Mouse (Mus musculus): Measurements from ENCODE around the gene Vmn1r65. TPM values are rescaled to one million over a fixed set of nuclear protein-coding genes. Genes with fewer than 3 reads are reported as not detected.
"Not testable (repeated sequence)": the region's sequence is repeated elsewhere in the genome, so short reads cannot be mapped to it uniquely, and the experiment has no call there.

Vmn1r65 gene
- polyA plus RNA-seq (2015; fragmentation: Nextera tagmentation; extraction: Ambion mirVana) = not detected in 2 replicates

GRCm38 (mm10) chr7:6010910-6011309 lies at the start of gene Vmn1r65:
TSS of gene Vmn1r65 (minus strand) at chr7:6011010.
- H3K4me2 ChIP-seq = no peak within 1 kb of the TSS
- H3K4me1 ChIP-seq = no peaks in the 10 kb centered on the region
- H3K4me3 ChIP-seq = no peak within 1 kb of the TSS
- H3K27ac ChIP-seq = no peak within 1 kb of the TSS
- no peaks in the 10 kb centered on the region for H3K27me3 ChIP-seq
- H3K9me3 ChIP-seq (replicated peaks) = peaks cover 42% of the 10 kb centered on the region
- no peak for ATAC-seq
- H3K36me3 ChIP-seq (ENCODE audit: poor library complexity, severe bottlenecking) = no peaks in the 10 kb centered on the region
- H3K9ac ChIP-seq = no peak within 1 kb of the TSS
- 84% methylated on average over 1 of the region's 1 CpGs for WGBS

- Histone ChIP-seq H3K9ac (no peak within 1 kb of the TSS), H3K27me3 (no peaks in the 10 kb centered on the region), H3K4me2 (no peak within 1 kb of the TSS), H3K27ac (no peak within 1 kb of the TSS), H3K4me1 (no peaks in the 10 kb centered on the region), H3K36me3 (ENCODE audit: poor library complexity, severe bottlenecking) (no peaks in the 10 kb centered on the region), H3K9me3 (replicated peaks) (peaks cover 21% of the 10 kb centered on the region), H3K4me3 (no peak within 1 kb of the TSS)
- no peak for ATAC-seq
- 84% methylated on average over 11 of the region's 11 CpGs for WGBS
These were observed 34.1 kb upstream of the Vmn1r65 start, which contains the start of gene Nlrp4c for GRCm38 (mm10) chr7:6044861-6045260. TSS of gene Nlrp4c (plus strand) at chr7:6045161.

GRCm38 (mm10) chr7:5982426-5982825 lies 28.4 kb downstream of the Vmn1r65 start:
- H3K36me3 ChIP-seq (ENCODE audit: poor library complexity, severe bottlenecking); H3K4me1 ChIP-seq; H3K9ac ChIP-seq; H3K27me3 ChIP-seq; H3K27ac ChIP-seq; H3K4me2 ChIP-seq; H3K4me3 ChIP-seq; ATAC-seq: not testable (repeated sequence)
- H3K9me3 ChIP-seq (replicated peaks) = peaks cover 38% of the 10 kb centered on the region
- WGBS = 88% methylated on average over 4 of the region's 4 CpGs

GRCm38 (mm10) chr7:5972546-5972945 lies 38.3 kb downstream of the Vmn1r65 start:
- H3K4me1 ChIP-seq; H3K4me3 ChIP-seq; H3K27me3 ChIP-seq; H3K36me3 ChIP-seq (ENCODE audit: poor library complexity, severe bottlenecking); H3K9ac ChIP-seq; ATAC-seq; H3K9me3 ChIP-seq (replicated peaks); H3K27ac ChIP-seq; H3K4me2 ChIP-seq: not testable (repeated sequence)
- WGBS = 77% methylated on average over 2 of the region's 2 CpGs

Other genes starting within 250 kb of the Vmn1r65 start
- not detected in 2 replicates for gene Vmn1r63, start 205.6 kb downstream of the Vmn1r65 start, polyA plus RNA-seq (2015; fragmentation: Nextera tagmentation; extraction: Ambion mirVana)
- gene Vmn1r64, start 126.5 kb downstream of the Vmn1r65 start, polyA plus RNA-seq (2015; fragmentation: Nextera tagmentation; extraction: Ambion mirVana) = not detected in 2 replicates
- gene Nlrp4c, start 34.2 kb upstream of the Vmn1r65 start, polyA plus RNA-seq (2015; fragmentation: Nextera tagmentation; extraction: Ambion mirVana) = not detected in 2 replicates
- 20.0 and 22.8 TPM in 2 replicates for gene Zfp787, start 145.0 kb upstream of the Vmn1r65 start, polyA plus RNA-seq (2015; fragmentation: Nextera tagmentation; extraction: Ambion mirVana)
- 84.4 and 85.5 TPM in 2 replicates for gene Zfp444, start 161.2 kb upstream of the Vmn1r65 start, polyA plus RNA-seq (2015; fragmentation: Nextera tagmentation; extraction: Ambion mirVana)
- gene Galp, start 186.1 kb upstream of the Vmn1r65 start, polyA plus RNA-seq (2015; fragmentation: Nextera tagmentation; extraction: Ambion mirVana) = not detected in 2 replicates
- gene Zscan5b, start 211.3 kb upstream of the Vmn1r65 start, polyA plus RNA-seq (2015; fragmentation: Nextera tagmentation; extraction: Ambion mirVana) = not detected in 2 replicates
- not detected in 2 replicates for gene Epp13, start 241.7 kb upstream of the Vmn1r65 start, polyA plus RNA-seq (2015; fragmentation: Nextera tagmentation; extraction: Ambion mirVana)